Mouse (Mus musculus): Measurements from ENCODE around the gene Tmem91.

DNA sequence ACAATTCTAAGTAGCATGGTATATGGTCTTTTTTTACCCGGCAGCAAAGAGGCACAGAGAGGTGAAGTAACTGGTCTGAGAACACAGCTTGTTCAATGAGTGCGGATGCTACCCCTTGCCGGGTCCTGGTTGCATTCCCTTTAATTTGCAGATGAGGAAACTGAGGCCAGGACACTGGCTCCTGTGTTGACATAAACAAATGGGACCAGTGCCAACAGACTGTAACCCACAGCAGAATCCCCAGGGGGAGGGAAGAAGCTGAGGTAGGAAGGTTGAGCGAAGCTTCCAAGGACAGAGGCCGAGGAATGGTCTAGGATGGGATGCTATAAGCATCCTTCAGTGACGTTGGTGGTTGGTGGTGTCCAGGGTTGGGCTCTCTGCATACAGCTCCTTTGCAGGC is 439 bp upstream of the Tmem91 start:
- TF ChIP-seq CTCF (conservative IDR thresholded peaks at IDR 0.05 in 1 of 2, IDR thresholded peaks at IDR 0.05 in 1 of 2; ENCODE audit: low read depth in 2 of 2, low read length in 2 of 2): no peak
- TF ChIP-seq MAZ (IDR thresholded peaks at IDR 0.05; ENCODE audit: low read depth, low read length): no peak
- no peak for TF ChIP-seq GABPA (IDR thresholded peaks at IDR 0.05; ENCODE audit: insufficient replicate concordance, low read depth, low read length)
